Mouse (Mus musculus) gastrocnemius, postnatal 14 days (tissue): ENCODE measurements around the gene Ets2. TPM values are rescaled to one million over a fixed set of nuclear protein-coding genes. Genes with fewer than 3 reads are reported as not detected.
"Not testable (repeated sequence)": the region's sequence is repeated elsewhere in the genome, so short reads cannot be mapped to it uniquely, and the experiment has no call there.

Experiments
- DNase-seq: peaks from one replicate; pipeline ENCODE4 v3.0.0; 2021; ENCODE audit warnings: mixed read lengths
- intact Hi-C: fragments of 180-260 bp; cut with DNase I; formaldehyde crosslinking; loops from one replicate; pipeline ENCODE4 v1.15.1; 2025; ENCODE audit warnings: low total_unique reads
- total RNA-seq, 2 experiments: library from RNA; stranded (reverse); gene quantifications; 2 replicates each; pipeline ENCODE4 v1.2.3; 2021

The Ets2 gene
- total RNA-seq, 2 experiments from 2014 or later: 46.1 to 52.9 TPM

DNA sequence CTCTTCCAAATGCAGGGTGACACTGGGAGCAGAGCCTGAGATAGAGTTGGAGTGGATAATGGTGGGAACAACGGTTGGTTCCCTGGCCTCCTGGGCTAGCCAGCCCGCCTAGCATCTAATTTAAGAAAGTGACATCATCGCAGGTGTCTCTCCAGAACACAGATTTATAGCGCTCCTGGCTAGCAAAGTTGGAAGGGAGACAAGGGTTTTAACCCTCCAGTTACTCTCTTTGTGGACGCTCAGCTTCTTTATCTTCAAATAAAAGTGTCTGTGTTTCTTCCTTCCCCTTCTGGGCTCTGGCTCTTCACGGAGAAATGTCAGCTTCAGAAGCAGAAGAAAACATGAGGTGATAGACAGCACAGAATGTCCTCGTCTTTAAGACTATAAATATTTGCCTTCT lies 51.4 kb downstream of the Ets2 start:
- intact Hi-C loops: no loop called here
- DNase-seq: no peak

DNA sequence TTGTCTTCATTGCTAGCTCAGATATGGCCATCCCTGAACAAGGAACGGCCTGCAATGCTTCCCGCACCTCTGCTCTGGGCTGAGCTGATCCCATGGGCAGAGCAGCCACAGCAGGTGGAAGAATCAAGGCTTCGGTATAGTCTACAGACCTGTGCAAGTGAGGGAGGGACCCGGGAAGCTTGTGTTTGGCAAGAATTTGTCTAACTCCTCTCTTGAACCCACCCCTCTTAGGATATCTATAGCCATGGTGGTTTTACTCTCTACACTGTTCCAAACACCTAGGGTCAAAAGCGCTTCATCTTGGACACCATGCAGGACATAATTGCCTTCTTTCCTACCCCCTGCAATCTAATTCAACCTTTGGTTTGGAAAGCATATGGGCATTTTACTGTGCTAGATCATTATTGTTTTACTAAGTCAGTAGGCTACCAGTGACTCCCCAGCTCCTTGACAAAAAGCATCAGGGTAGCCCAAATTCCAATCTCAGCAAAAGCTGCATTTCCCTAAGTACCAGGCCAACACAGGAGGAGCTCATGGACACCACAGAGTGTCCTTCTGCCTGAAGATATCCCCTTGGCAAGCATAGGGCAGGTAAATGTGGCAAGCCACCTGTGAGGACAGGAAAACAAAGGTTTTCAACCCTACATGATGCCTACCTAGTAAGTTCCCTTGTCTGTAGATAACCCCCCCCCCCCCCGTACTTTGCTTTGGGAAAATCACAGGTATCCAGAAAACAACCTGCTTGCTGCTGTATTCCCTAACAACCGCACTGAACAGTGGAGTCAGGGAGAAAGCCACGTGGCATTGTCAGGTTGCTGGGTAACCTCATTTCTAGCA lies 57.5 kb downstream of the Ets2 start:
- intact Hi-C loops: no loop called here
- no peak for DNase-seq

DNA sequence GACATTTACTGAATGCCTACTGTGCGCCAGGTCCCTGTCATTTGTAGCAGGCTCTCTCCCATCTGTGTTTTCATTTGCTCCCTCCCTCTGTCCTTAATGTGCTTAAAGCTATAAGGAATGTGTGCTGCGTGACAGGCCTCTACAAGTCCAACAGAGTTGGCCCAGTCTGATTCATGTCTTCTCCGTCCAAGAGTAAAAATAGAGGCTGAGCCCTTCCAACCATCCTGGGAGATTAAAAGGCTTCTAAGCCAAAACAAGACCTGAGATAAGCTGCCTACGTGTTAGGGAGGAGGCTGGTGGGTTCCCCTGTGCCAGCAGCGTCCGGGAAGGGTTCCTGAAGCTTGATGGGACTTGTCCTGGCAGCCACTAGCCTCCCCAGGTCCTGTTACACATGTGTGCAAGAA lies 58.1 kb downstream of the Ets2 start:
- intact Hi-C loops: no loop called here
- peak; percentile 69 for DNase-seq

DNA sequence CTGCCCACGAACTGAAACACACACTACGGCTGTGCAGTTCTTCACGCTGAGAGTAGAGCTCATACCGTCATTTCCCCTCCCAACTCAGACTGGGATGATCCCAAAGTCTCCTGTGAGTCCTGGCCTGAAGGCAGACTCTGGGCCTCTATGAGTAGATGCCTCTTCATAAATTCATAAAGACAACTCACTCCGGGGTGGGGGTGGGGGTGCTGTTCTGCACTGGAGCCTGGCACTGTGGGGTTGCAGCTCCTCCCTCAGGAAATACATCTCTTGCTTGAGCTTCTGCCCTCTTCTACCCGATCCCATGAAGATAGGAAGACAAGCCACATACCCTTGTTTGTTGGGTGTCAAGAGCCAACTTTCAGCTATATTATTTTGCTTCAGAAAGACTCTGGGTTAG lies 59.9 kb downstream of the Ets2 start:
- no peak for DNase-seq
- intact Hi-C loops: no loop called here

DNA sequence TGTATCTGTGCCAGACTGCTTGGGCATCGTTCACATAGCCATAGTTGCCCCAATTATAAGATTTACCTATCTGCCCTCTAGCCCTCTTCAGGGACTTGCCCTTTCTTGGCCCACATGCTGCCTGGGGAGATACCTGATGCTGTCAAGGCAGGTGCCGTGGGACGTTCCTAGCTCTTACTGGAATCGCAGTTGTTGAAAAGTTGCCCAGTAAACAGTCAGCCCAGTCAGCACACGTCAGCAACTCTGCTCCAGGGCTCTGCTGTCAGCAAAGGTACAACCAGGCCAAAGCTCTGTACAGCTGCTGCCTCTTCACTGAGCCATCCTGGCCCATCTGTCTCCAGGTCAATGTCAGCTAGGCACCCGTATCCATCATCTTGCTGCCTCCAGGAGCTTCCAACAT lies 61.3 kb downstream of the Ets2 start:
- peak; percentile 54 for DNase-seq
- intact Hi-C loops: no loop called here

DNA sequence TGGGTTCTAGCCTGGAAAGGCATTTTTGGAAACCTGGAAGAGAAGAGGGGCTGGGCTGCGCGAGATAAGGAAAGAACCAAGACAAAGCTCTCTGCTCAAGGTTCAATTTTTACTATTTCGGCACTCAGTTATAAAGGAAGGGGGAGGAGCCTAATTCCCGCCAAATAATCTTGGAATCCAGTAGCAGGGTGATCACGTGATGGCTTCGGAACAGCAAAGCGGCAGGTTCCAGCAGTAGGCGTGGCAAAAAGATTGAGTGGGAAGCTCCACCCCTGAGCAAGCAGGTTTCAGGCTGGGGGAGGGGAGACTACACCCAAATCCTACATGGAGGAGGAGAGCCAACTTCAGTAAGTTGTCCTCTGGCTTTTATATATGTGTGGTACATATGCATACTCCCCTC lies 62.2 kb downstream of the Ets2 start:
- DNase-seq, intact Hi-C loops: not testable (repeated sequence)

DNA sequence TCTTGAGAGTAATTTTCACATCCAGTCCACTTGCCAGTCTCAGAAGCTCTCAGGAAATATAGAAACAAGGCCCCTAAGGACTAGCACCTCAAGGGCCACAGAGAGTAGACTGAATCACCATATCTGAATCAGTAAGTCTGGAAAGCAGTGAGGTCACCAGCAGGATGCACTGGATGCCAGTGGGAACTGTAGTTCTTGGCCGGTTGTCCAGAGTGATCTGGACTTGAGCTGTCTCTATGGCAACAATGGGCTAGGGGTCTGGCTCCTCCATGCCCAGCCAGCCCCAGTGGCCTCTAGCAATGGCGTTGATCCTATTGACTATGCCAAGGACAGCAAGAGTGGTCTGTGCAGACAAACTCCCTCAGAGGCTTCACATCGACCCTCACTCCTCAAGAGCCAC lies 64.3 kb downstream of the Ets2 start:
- no peak for DNase-seq
- intact Hi-C loops: no loop called here

DNA sequence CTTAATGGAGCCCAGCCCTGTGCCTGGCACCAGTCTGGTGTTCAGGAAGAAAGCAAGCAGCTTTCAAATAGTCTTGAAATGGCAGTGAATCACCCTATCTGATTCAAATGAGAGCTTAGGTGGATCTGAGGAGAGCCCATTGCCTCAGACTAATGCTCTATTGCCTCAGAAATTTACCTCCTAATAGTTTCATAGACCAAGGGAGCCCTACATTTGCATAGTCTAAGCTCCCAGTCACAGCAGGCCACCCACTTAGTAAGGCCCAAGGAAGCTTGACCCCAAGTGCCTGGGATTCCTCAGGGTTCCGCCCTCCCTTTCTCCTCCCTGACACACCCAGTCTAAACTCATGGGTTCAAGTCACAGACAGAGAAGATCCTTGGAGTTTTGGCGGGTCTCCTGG lies 65.4 kb downstream of the Ets2 start:
- DNase-seq: no peak
- intact Hi-C loops: no loop called here

DNA sequence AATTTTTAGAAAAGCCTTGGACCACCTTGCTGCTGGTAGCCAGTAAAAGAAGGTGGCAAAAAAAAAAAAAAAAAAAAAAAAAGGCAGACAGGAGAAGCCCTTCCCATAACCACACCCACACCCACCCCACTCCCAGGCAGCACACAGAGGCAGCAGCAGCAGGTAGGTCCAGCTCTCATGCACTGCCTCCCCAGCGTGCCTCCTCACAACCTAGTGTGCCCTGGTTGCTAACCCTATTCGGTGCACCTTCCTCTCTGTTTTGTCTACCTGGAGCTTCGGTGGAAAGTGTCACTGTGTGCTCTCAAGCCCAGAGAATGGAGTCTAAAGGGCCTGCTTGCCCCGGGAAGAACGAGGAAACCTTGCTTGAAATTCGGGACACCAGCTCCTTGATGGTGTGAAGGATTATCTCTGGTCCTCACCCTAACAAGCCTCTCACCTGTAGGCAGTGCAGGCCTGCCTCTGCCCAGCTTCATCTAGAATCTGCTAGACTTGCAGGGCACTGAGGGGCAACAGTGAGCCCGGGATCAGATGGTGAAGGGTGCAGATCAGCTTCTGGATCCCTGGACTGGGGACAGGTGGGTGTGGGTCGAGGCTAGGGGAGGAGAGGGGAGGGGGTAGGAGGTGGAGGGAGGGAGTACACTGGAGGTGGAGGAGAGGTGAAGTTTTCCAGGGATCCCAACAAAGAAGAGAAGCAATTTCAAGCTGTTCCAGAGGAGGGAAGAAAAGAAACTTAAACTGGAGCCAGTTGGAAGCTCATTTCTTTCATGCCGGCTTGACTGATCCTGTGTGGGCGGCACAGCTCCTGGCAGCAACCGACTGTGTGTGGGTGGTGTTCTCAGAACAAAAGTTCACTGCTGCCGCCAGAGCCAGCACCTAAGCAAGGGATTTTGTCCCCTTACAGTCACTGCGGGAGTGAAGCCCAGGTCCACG lies 67.5 kb downstream of the Ets2 start:
- intact Hi-C loops: no loop called here
- DNase-seq: peak; percentile 50

DNA sequence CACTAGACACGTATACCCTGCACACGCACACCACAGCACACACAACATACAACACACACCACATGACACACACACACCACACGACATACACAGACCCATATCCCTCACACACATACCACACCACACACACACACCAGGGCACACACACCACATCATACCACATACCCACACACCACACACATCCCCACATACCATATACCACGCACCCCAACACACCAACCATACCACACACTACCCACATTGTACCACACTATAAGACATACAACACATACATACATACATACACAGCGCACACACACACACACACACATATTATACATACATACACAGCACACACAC lies 68.1 kb downstream of the Ets2 start:
- intact Hi-C loops: no loop called here
- no peak for DNase-seq

DNA sequence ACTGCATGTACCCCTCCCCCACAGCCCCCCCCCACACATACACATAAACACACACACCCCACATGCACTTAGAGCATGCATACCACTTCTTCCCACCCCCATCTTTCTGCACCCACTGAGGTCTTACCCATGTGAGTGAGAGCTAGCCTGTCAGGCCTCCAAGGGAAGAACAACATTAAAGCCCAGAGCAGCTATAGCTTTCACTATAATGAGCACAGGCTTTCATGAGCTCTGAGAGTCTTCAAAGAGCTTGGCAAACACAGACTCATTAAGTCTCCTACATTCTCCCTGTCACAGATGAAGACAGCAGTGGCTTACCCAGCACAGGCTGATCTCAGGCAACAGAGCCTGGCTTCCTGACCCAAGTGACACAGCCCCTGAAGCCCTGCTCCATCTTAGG lies 68.5 kb downstream of the Ets2 start:
- DNase-seq: no peak
- intact Hi-C loops: no loop called here

Other genes with a start within 250 kb of the Ets2 start
- 10 to 100 TPM; 17.9 to 19.7 TPM for gene Erg, start 115.5 kb upstream of the Ets2 start, total RNA-seq